Mouse (Mus musculus): ENCODE results near the gene Hpgd. TPM values are rescaled to one million over a fixed set of nuclear protein-coding genes. Genes with fewer than 3 reads are reported as not detected.
A peak's percentile ranks its signal among the peaks of the same experiment; 100 is the strongest.
"Not testable (repeated sequence)": the region's sequence is repeated elsewhere in the genome, so short reads cannot be mapped to it uniquely, and the experiment has no call there.

Gene Hpgd
- 0.97 and 5.5 TPM in 2 replicates for polyA plus RNA-seq (2011; ENCODE audit: insufficient read length, low read depth, missing spikeins)

GRCm38 (mm10) chr8:56294373-56294877, at the start of gene Hpgd:
TSS of gene Hpgd (plus strand) at chr8:56294585.
- no peaks in the 10 kb centered on the region; the same call in 1 of the 2 replicates for H3K4me1 ChIP-seq (ENCODE audit: control insufficient read depth, insufficient read depth, low read length)
- TF ChIP-seq POLR2A (IDR thresholded peaks at IDR 0.05; ENCODE audit: low read depth, low read length) (no peak), CTCF (IDR thresholded peaks at IDR 0.05; ENCODE audit: borderline replicate concordance, insufficient read depth, low read length) (no peak)
- peak within 1 kb of the TSS; percentile 39 for H3K4me3 ChIP-seq (ENCODE audit: insufficient read depth, low read length)
- no peak within 1 kb of the TSS for H3K27ac ChIP-seq (ENCODE audit: insufficient read depth, low read length)

GRCm38 (mm10) chr8:56251728-56252127, 42.7 kb upstream of the Hpgd start:
- H3K27ac ChIP-seq (ENCODE audit: insufficient read depth, low read length); H3K4me3 ChIP-seq (ENCODE audit: insufficient read depth, low read length); H3K4me1 ChIP-seq (ENCODE audit: control insufficient read depth, insufficient read depth, low read length): not testable (repeated sequence)

- no peaks in the 10 kb centered on the region for H3K4me1 ChIP-seq (ENCODE audit: control insufficient read depth, insufficient read depth, low read length)
- no peak overlapping the region for H3K4me3 ChIP-seq (ENCODE audit: insufficient read depth, low read length)
- TF ChIP-seq CTCF (IDR thresholded peaks at IDR 0.05; ENCODE audit: borderline replicate concordance, insufficient read depth, low read length) (no peak), POLR2A (IDR thresholded peaks at IDR 0.05; ENCODE audit: low read depth, low read length) (no peak)
- H3K27ac ChIP-seq (ENCODE audit: insufficient read depth, low read length): no peak overlapping the region
These were observed 42.1 kb upstream of the Hpgd start for GRCm38 (mm10) chr8:56252314-56252713.

- Histone ChIP-seq H3K27ac (ENCODE audit: insufficient read depth, low read length) (no peak overlapping the region), H3K4me1 (ENCODE audit: control insufficient read depth, insufficient read depth, low read length) (no peaks in the 10 kb centered on the region), H3K4me3 (ENCODE audit: insufficient read depth, low read length) (no peak overlapping the region)
- TF ChIP-seq CTCF (IDR thresholded peaks at IDR 0.05; ENCODE audit: borderline replicate concordance, insufficient read depth, low read length) (no peak), POLR2A (IDR thresholded peaks at IDR 0.05; ENCODE audit: low read depth, low read length) (no peak)
These were observed 33.2 kb upstream of the Hpgd start for GRCm38 (mm10) chr8:56261190-56261589.

GRCm38 (mm10) chr8:56269687-56270663, 24.4 kb upstream of the Hpgd start:
- Histone ChIP-seq H3K4me1 (ENCODE audit: control insufficient read depth, insufficient read depth, low read length) (0 out of 2 replicates have a peak, but pooled peaks cover 3% of the 10 kb centered on the region), H3K4me3 (ENCODE audit: insufficient read depth, low read length) (no peak overlapping the region), H3K27ac (ENCODE audit: insufficient read depth, low read length) (no peak overlapping the region)
- TF ChIP-seq POLR2A (IDR thresholded peaks at IDR 0.05; ENCODE audit: low read depth, low read length): no peak

- no peak overlapping the region for H3K4me3 ChIP-seq (ENCODE audit: insufficient read depth, low read length)
- peaks cover 3% of the 10 kb centered on the region; the same call in 1 of the 2 replicates for H3K4me1 ChIP-seq (ENCODE audit: control insufficient read depth, insufficient read depth, low read length)
- no peak overlapping the region for H3K27ac ChIP-seq (ENCODE audit: insufficient read depth, low read length)
- TF ChIP-seq CTCF (IDR thresholded peaks at IDR 0.05; ENCODE audit: borderline replicate concordance, insufficient read depth, low read length): no peak
These were observed 21.5 kb upstream of the Hpgd start for GRCm38 (mm10) chr8:56272934-56273333.

- TF ChIP-seq POLR2A (IDR thresholded peaks at IDR 0.05; ENCODE audit: low read depth, low read length) (no peak), CTCF (IDR thresholded peaks at IDR 0.05; ENCODE audit: borderline replicate concordance, insufficient read depth, low read length) (no peak)
- Histone ChIP-seq H3K4me1 (ENCODE audit: control insufficient read depth, insufficient read depth, low read length) (no peaks in the 10 kb centered on the region; the same call in 1 of the 2 replicates), H3K27ac (ENCODE audit: insufficient read depth, low read length) (no peak overlapping the region)
These were observed 19.1 kb upstream of the Hpgd start for GRCm38 (mm10) chr8:56275316-56275715.

GRCm38 (mm10) chr8:56277810-56278528, 16.4 kb upstream of the Hpgd start:
- Histone ChIP-seq H3K4me1 (ENCODE audit: control insufficient read depth, insufficient read depth, low read length) (no peaks in the 10 kb centered on the region; the same call in 1 of the 2 replicates), H3K27ac (ENCODE audit: insufficient read depth, low read length) (no peak overlapping the region), H3K4me3 (ENCODE audit: insufficient read depth, low read length) (no peak overlapping the region)
- TF ChIP-seq CTCF (IDR thresholded peaks at IDR 0.05; ENCODE audit: borderline replicate concordance, insufficient read depth, low read length): no peak
- no peak for TF ChIP-seq POLR2A (IDR thresholded peaks at IDR 0.05; ENCODE audit: low read depth, low read length)

More at GRCm38 (mm10) chr8:56275316-56275715, 19.1 kb upstream of the Hpgd start:
- H3K4me3 ChIP-seq (ENCODE audit: insufficient read depth, low read length): no peak overlapping the region

GRCm38 (mm10) chr8:56278545-56279063, 15.8 kb upstream of the Hpgd start:
- Histone ChIP-seq H3K4me1 (ENCODE audit: control insufficient read depth, insufficient read depth, low read length) (no peaks in the 10 kb centered on the region; the same call in 1 of the 2 replicates), H3K27ac (ENCODE audit: insufficient read depth, low read length) (no peak overlapping the region), H3K4me3 (ENCODE audit: insufficient read depth, low read length) (no peak overlapping the region)
- TF ChIP-seq CTCF (IDR thresholded peaks at IDR 0.05; ENCODE audit: borderline replicate concordance, insufficient read depth, low read length) (no peak), POLR2A (IDR thresholded peaks at IDR 0.05; ENCODE audit: low read depth, low read length) (no peak)

Measured in embryonic fibroblast, embryonic 13.5 days (primary cell).